In genomic region chr13:73879824-73880223, GRCm38 (mm10) we compare ENCODE assay signal across 9 mouse cellular contexts. TPM values are rescaled to one million over a fixed set of nuclear protein-coding genes. Genes with fewer than 3 reads are reported as not detected.
DNase-seq lines count a peak whose midpoint lies in the region; ATAC-seq and TF ChIP-seq lines count a peak whose summit lies in the region.
"Had no signal": no experiment of that assay in that cellular context is flagged by ENCODE, and none has a peak within 500 bp of the region (broad histone marks: within the 10 kb centered on the region; RNA-seq: fewer than 3 reads in every experiment).

No protein-coding gene starts in this region.

- H3K4me3 ChIP-seq in intestine, postnatal 0 days (ENCODE audit: low read depth, low read length) = no peak overlapping the region
- no peak overlapping the region for H3K4me3 ChIP-seq in intestine, embryonic 15.5 days (replicated peaks)
- H3K4me3 ChIP-seq in heart, embryonic 12.5 days = no peak overlapping the region
- H3K4me3 ChIP-seq: limb, embryonic 13.5 days had no signal

- DNase-seq in CD8-positive naive resting alpha-beta T cell, adult 2 months (ENCODE audit: low read depth in 2 of 2, low spot score in 2 of 2) = peak; percentile 36 to 58
- DNase-seq in Patski (ENCODE audit: low read depth, low spot score) = no peak
- peak; percentile 34 for DNase-seq in lung, postnatal 25 days (ENCODE audit: low spot score)
- peak; percentile 71 for DNase-seq in thymus, postnatal 25 days

- H3K27me3 ChIP-seq in intestine, postnatal 0 days (replicated peaks; ENCODE audit: control insufficient read depth, insufficient read depth, low read length) = no peaks in the 10 kb centered on the region
- no peaks in the 10 kb centered on the region for H3K27me3 ChIP-seq in intestine, embryonic 15.5 days (replicated peaks)
- H3K27me3 ChIP-seq in Patski = no peaks in the 10 kb centered on the region
- no peaks in the 10 kb centered on the region for H3K27me3 ChIP-seq in heart, embryonic 12.5 days (replicated peaks)
- H3K27me3 ChIP-seq: limb, embryonic 13.5 days had no signal

- CTCF ChIA-PET in Patski (lab: Charles Lee) = interaction anchor here (0.8 to 0.9 kb wide), 2 partner anchors 14 to 43 kb away, joined by 3 read pairs; no protein-coding TSS in a partner anchor

- no peak overlapping the region for H3K27ac ChIP-seq in intestine, postnatal 0 days (ENCODE audit: low read depth, low read length)
- H3K27ac ChIP-seq in intestine, embryonic 15.5 days = no peak overlapping the region
- no peak overlapping the region for H3K27ac ChIP-seq in heart, embryonic 12.5 days (ENCODE audit: poor library complexity, severe bottlenecking)

- no peaks in the 10 kb centered on the region for H3K36me3 ChIP-seq in intestine, postnatal 0 days (ENCODE audit: control insufficient read depth, insufficient read depth)
- H3K36me3 ChIP-seq in intestine, embryonic 15.5 days = no peaks in the 10 kb centered on the region
- no peaks in the 10 kb centered on the region for H3K36me3 ChIP-seq in heart, embryonic 12.5 days
- H3K36me3 ChIP-seq: limb, embryonic 13.5 days had no signal

- no peak overlapping the region for H3K4me2 ChIP-seq in intestine, postnatal 0 days (replicated peaks; ENCODE audit: low read depth)
- no peak overlapping the region for H3K4me2 ChIP-seq in intestine, embryonic 15.5 days (replicated peaks)
- no peak overlapping the region for H3K4me2 ChIP-seq in heart, embryonic 12.5 days
- H3K4me2 ChIP-seq: limb, embryonic 13.5 days had no signal

- POLR2A ChIA-PET in Patski (lab: Charles Lee) = no interaction called here

- in situ Hi-C loops in Patski (cut with MboI; ENCODE audit: low pct_unique_long_range_greater_than_20kb) = no loop called here

- 83% methylated on average over 5 of the region's 5 CpGs for WGBS in intestine, postnatal 0 days
- WGBS in intestine, embryonic 15.5 days = 81% methylated on average over 5 of the region's 5 CpGs
- 76% methylated on average over 5 of the region's 5 CpGs for WGBS in heart, embryonic 12.5 days

- TF ChIP-seq CTCF in intestine, postnatal 0 days (IDR thresholded peaks at IDR 0.05; ENCODE audit: low read depth) = peak; percentile 54
- TF ChIP-seq CTCF in Patski (IDR thresholded peaks at IDR 0.05) = peak; percentile 85

- no peak for ATAC-seq in intestine, postnatal 0 days
- no peak for ATAC-seq in intestine, embryonic 15.5 days
- ATAC-seq in Patski = peak; percentile 73
- ATAC-seq in erythroid progenitor cell, adult 5-6 weeks (replicated peaks; ENCODE audit: low FRiP score, poor library complexity, severe bottlenecking) = peak; percentile 67
- no peak for ATAC-seq in heart, embryonic 12.5 days (ENCODE audit: insufficient number of reproducible peaks, low FRiP score)

- H3K9ac ChIP-seq in intestine, postnatal 0 days (ENCODE audit: low read depth, low read length) = no peak overlapping the region
- H3K9ac ChIP-seq in intestine, embryonic 15.5 days = no peak overlapping the region
- no peak overlapping the region for H3K9ac ChIP-seq in heart, embryonic 12.5 days
- H3K9ac ChIP-seq: limb, embryonic 13.5 days had no signal

- H3K4me1 ChIP-seq in intestine, postnatal 0 days (replicated peaks; ENCODE audit: control insufficient read depth, insufficient read depth, low read length) = no peaks in the 10 kb centered on the region
- no peaks in the 10 kb centered on the region for H3K4me1 ChIP-seq in intestine, embryonic 15.5 days (replicated peaks)
- H3K4me1 ChIP-seq in heart, embryonic 12.5 days (replicated peaks) = no peaks in the 10 kb centered on the region

- H3K9me3 ChIP-seq in intestine, postnatal 0 days (ENCODE audit: control insufficient read depth) = no peaks in the 10 kb centered on the region
- H3K9me3 ChIP-seq in intestine, embryonic 15.5 days = no peaks in the 10 kb centered on the region
- H3K9me3 ChIP-seq in heart, embryonic 12.5 days (replicated peaks) = peaks cover 6% of the 10 kb centered on the region; the same call in 1 of the 2 replicates

RNA-seq across cellular contexts. Expression of gene Nkd2, which starts 32.4 kb away (rescaled TPM):
- polyA plus RNA-seq in intestine, postnatal 0 days (2015; fragmentation: Nextera tagmentation; extraction: Ambion mirVana) = 4.1 and 4.6 TPM in 2 replicates
- 3.8 and 4.1 TPM in 2 replicates for polyA plus RNA-seq in intestine, embryonic 15.5 days (2015; fragmentation: Nextera tagmentation; extraction: Ambion mirVana)
- polyA plus RNA-seq in Patski (2021) = 0.42 TPM
- total RNA-seq in erythroid progenitor cell, adult 5-6 weeks (2015; ENCODE audit: low replicate concordance) = not detected in 2 replicates
- total RNA-seq in erythroid progenitor cell, adult 5-6 weeks (2017; ENCODE audit: low replicate concordance) = not detected in 2 replicates
- polyA plus RNA-seq in heart, embryonic 12.5 days (2016; fragmentation: Nextera tagmentation; extraction: Ambion mirVana) = 4.9 and 5.5 TPM in 2 replicates

RNA-seq across cellular contexts. Expression of gene Trip13, which starts 57.8 kb away (rescaled TPM):
- 8.4 and 12.1 TPM in 2 replicates for polyA plus RNA-seq in intestine, postnatal 0 days (2015; fragmentation: Nextera tagmentation; extraction: Ambion mirVana)
- polyA plus RNA-seq in intestine, embryonic 15.5 days (2015; fragmentation: Nextera tagmentation; extraction: Ambion mirVana) = 36.8 and 41.3 TPM in 2 replicates
- polyA plus RNA-seq in Patski (2021) = 14.8 TPM
- 15.1 and 22.0 TPM in 2 replicates for total RNA-seq in erythroid progenitor cell, adult 5-6 weeks (2015; ENCODE audit: low replicate concordance)
- 26.8 and 31.5 TPM in 2 replicates for total RNA-seq in erythroid progenitor cell, adult 5-6 weeks (2017; ENCODE audit: low replicate concordance)
- 36.7 and 37.7 TPM in 2 replicates for polyA plus RNA-seq in heart, embryonic 12.5 days (2016; fragmentation: Nextera tagmentation; extraction: Ambion mirVana)

RNA-seq across cellular contexts. Expression of gene Brd9, which starts 57.8 kb away (rescaled TPM):
- polyA plus RNA-seq in intestine, postnatal 0 days (2015; fragmentation: Nextera tagmentation; extraction: Ambion mirVana) = 23.2 and 24.0 TPM in 2 replicates
- 34.7 and 37.6 TPM in 2 replicates for polyA plus RNA-seq in intestine, embryonic 15.5 days (2015; fragmentation: Nextera tagmentation; extraction: Ambion mirVana)
- polyA plus RNA-seq in Patski (2021) = 36.0 TPM
- total RNA-seq in erythroid progenitor cell, adult 5-6 weeks (2015; ENCODE audit: low replicate concordance) = 45.4 and 51.1 TPM in 2 replicates
- 74.1 and 124 TPM in 2 replicates for total RNA-seq in erythroid progenitor cell, adult 5-6 weeks (2017; ENCODE audit: low replicate concordance)
- polyA plus RNA-seq in heart, embryonic 12.5 days (2016; fragmentation: Nextera tagmentation; extraction: Ambion mirVana) = 39.8 and 41.0 TPM in 2 replicates

Comparison
In these comparisons a context has a peak if more than half of its experiments do, and no peak if none do; other contexts are left out.
1. ATAC-seq: peak in Patski (single experiment) and erythroid progenitor cell, adult 5-6 weeks (single experiment); none in intestine, postnatal 0 days (single experiment), intestine, embryonic 15.5 days (single experiment) and heart, embryonic 12.5 days (single experiment).